Mouse (Mus musculus) small intestine, adult 2 months (tissue): ENCODE measurements around the gene Klhl36.

ENCODE experiments used
- CTCF ChIP-seq: fragments of 200-500 bp; IDR thresholded peaks from 2 replicates; pipeline ENCODE4 v1.5.1; 2012; ENCODE audit warnings: low read depth, mild to moderate bottlenecking, control low read depth, inconsistent platforms, low read length, moderate library complexity, mixed read lengths; ENCODE audit not compliant: insufficient replicate concordance, insufficient read length; ENCODE audit errors: extremely low read depth
- POLR2A ChIP-seq: fragments of 200-500 bp; IDR thresholded peaks from 2 replicates; pipeline ENCODE4 v1.6.1; 2012; ENCODE audit warnings: low read depth, mild to moderate bottlenecking, control low read depth, inconsistent platforms, low read length, moderate library complexity

DNA sequence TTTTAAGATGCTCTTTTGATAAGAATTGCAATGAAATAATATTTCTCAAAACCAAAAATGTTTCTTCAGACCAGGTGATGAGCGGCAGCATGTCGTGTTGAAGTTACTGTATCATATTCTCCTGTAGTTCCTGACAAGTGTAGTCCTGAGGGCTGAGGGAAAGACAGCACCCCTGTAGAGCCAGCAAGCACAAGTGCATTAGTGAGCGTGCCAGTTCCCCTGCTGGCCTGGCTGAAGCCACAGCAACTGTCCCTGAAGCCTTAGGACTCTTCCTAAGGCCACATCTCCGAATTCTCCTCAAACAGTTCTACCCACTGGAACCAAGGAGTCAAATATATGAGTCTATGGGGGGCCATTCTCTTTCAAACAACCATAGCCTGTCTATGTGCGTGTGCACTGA is 61.2 kb downstream of the Klhl36 start:
- TF ChIP-seq CTCF (no peak), POLR2A (no peak)
